Mouse (Mus musculus) heart, adult 2 months (tissue): ENCODE data around the gene Cox6a1.

ENCODE experiments used
- CTCF ChIP-seq: fragments of 200-600 bp; IDR thresholded peaks from 2 replicates; pipeline ENCODE4 v1.8.1; 2022; ENCODE audit warnings: antibody characterized with exemption, mild to moderate bottlenecking, moderate library complexity
- EP300 ChIP-seq: fragments of 200-500 bp; IDR thresholded peaks from 2 replicates; pipeline ENCODE4 v1.6.1; 2011; ENCODE audit warnings: low read depth, low read length, control low read depth; ENCODE audit not compliant: insufficient read depth
- POLR2A ChIP-seq: fragments of 200-500 bp; IDR thresholded peaks from 2 replicates; pipeline ENCODE4 v1.6.1; 2011; ENCODE audit warnings: mild to moderate bottlenecking, low read depth, low read length, control low read depth; ENCODE audit not compliant: insufficient read depth

DNA sequence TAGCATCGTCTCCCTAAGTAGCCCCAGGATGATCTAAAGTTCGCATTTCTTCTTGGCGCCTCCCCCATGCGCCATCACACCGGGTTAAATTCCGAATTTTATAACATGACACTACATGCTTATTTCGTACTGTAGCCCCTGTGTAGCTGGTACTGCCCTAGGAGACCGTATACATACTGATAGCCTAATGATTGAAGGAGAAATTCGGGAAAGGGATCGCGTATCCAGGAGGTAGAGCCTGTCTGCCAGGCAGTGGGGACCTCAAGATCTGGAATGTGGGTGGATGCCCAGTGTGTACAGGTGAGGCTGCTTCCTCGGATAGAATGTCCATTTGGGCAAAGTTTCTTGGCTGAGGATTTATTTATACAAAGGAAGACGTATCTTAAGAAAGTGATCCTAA, 47.2 kb downstream of the Cox6a1 start:
- no peak for TF ChIP-seq CTCF
- no peak for TF ChIP-seq EP300
- TF ChIP-seq POLR2A, result no peak
